Mouse (Mus musculus): ENCODE data around the gene Stn1. TPM values are rescaled to one million over a fixed set of nuclear protein-coding genes. Genes with fewer than 3 reads are reported as not detected.
A peak's percentile ranks its signal among the peaks of the same experiment; 100 is the strongest.

Stn1 gene
- polyA plus RNA-seq, 1 experiment from 2014 or later = 30.8 TPM

- WGBS = under 1% methylated on average over 13 of the region's 13 CpGs
- peak; percentile 13; the same call in 1 of the 2 replicates for ATAC-seq (replicated peaks)
- no peak overlapping the region for H3K27ac ChIP-seq
- peak overlapping the region; percentile 56 for H3K9ac ChIP-seq
- H3K4me3 ChIP-seq = peak overlapping the region; percentile 57
- peak overlapping the region; percentile 82 for H3K4me2 ChIP-seq
- no peaks in the 10 kb centered on the region for H3K9me3 ChIP-seq
- no peaks in the 10 kb centered on the region for H3K27me3 ChIP-seq (replicated peaks)
- H3K36me3 ChIP-seq (replicated peaks) = no peaks in the 10 kb centered on the region
- H3K4me1 ChIP-seq = peaks cover 35% of the 10 kb centered on the region
These were observed 74.1 kb downstream of the Stn1 start for GRCm38 (mm10) chr19:47463206-47463605.

- Histone ChIP-seq H3K4me3 (peak overlapping the region; percentile 57), H3K36me3 (replicated peaks) (no peaks in the 10 kb centered on the region), H3K4me1 (peaks cover 35% of the 10 kb centered on the region), H3K9ac (no peak overlapping the region), H3K4me2 (peak overlapping the region; percentile 82), H3K27me3 (replicated peaks) (no peaks in the 10 kb centered on the region), H3K9me3 (no peaks in the 10 kb centered on the region), H3K27ac (no peak overlapping the region)
- WGBS = 13% methylated on average over 6 of the region's 6 CpGs
- no peak for ATAC-seq (replicated peaks)
These were observed 74.6 kb downstream of the Stn1 start for GRCm38 (mm10) chr19:47462725-47463124.

- no peak for ATAC-seq (replicated peaks)
- H3K4me2 ChIP-seq = no peak overlapping the region
- H3K4me1 ChIP-seq = peaks cover 35% of the 10 kb centered on the region
- no peak overlapping the region for H3K27ac ChIP-seq
- no peak overlapping the region for H3K9ac ChIP-seq
- H3K36me3 ChIP-seq (replicated peaks) = no peaks in the 10 kb centered on the region
- H3K9me3 ChIP-seq = no peaks in the 10 kb centered on the region
- H3K4me3 ChIP-seq = no peak overlapping the region
- 95% methylated on average over 3 of the region's 3 CpGs for whole genome bisulfite sequencing
- no peaks in the 10 kb centered on the region for H3K27me3 ChIP-seq (replicated peaks)
These were observed 75.5 kb downstream of the Stn1 start for GRCm38 (mm10) chr19:47461838-47462237.

GRCm38 (mm10) chr19:47461386-47461785, 75.9 kb downstream of the Stn1 start:
- no peaks in the 10 kb centered on the region for H3K36me3 ChIP-seq (replicated peaks)
- peaks cover 35% of the 10 kb centered on the region for H3K4me1 ChIP-seq
- H3K27ac ChIP-seq = no peak overlapping the region
- no peaks in the 10 kb centered on the region for H3K9me3 ChIP-seq
- no peak overlapping the region for H3K4me3 ChIP-seq
- no peak overlapping the region for H3K9ac ChIP-seq
- no peaks in the 10 kb centered on the region for H3K27me3 ChIP-seq (replicated peaks)
- 86% methylated on average over 9 of the region's 9 CpGs for WGBS
- no peak overlapping the region for H3K4me2 ChIP-seq
- ATAC-seq (replicated peaks) = no peak

- 63% methylated on average over 19 of the region's 19 CpGs for WGBS
These were observed 77.0 kb downstream of the Stn1 start for GRCm38 (mm10) chr19:47460120-47460960.

GRCm38 (mm10) chr19:47459214-47459613, 78.1 kb downstream of the Stn1 start:
- H3K4me1 ChIP-seq = peaks cover 32% of the 10 kb centered on the region
- no peak overlapping the region for H3K4me2 ChIP-seq
- no peaks in the 10 kb centered on the region for H3K27me3 ChIP-seq (replicated peaks)
- H3K27ac ChIP-seq = no peak overlapping the region
- H3K9me3 ChIP-seq = no peaks in the 10 kb centered on the region
- no peak for ATAC-seq (replicated peaks)
- WGBS = 88% methylated on average over 5 of the region's 5 CpGs
- no peak overlapping the region for H3K9ac ChIP-seq
- no peaks in the 10 kb centered on the region for H3K36me3 ChIP-seq (replicated peaks)
- no peak overlapping the region for H3K4me3 ChIP-seq

More at GRCm38 (mm10) chr19:47460120-47460960, 77.0 kb downstream of the Stn1 start:
- no peak overlapping the region for H3K4me3 ChIP-seq
- H3K27me3 ChIP-seq (replicated peaks) = no peaks in the 10 kb centered on the region
- no peak overlapping the region for H3K9ac ChIP-seq
- no peak overlapping the region for H3K27ac ChIP-seq
- H3K9me3 ChIP-seq = no peaks in the 10 kb centered on the region
- H3K4me2 ChIP-seq = no peak overlapping the region
- ATAC-seq (replicated peaks) = no peak
- H3K4me1 ChIP-seq = peaks cover 35% of the 10 kb centered on the region
- no peaks in the 10 kb centered on the region for H3K36me3 ChIP-seq (replicated peaks)

GRCm38 (mm10) chr19:47458504-47459161, 78.7 kb downstream of the Stn1 start:
- 71% methylated on average over 17 of the region's 17 CpGs for WGBS
- Histone ChIP-seq H3K9ac (no peak overlapping the region), H3K9me3 (no peaks in the 10 kb centered on the region), H3K4me3 (no peak overlapping the region), H3K27me3 (replicated peaks) (no peaks in the 10 kb centered on the region), H3K27ac (no peak overlapping the region), H3K36me3 (replicated peaks) (no peaks in the 10 kb centered on the region), H3K4me2 (no peak overlapping the region), H3K4me1 (peaks cover 31% of the 10 kb centered on the region)
- no peak for ATAC-seq (replicated peaks)

GRCm38 (mm10) chr19:47457711-47458503, 79.4 kb downstream of the Stn1 start:
- H3K4me1 ChIP-seq = peaks cover 24% of the 10 kb centered on the region
- no peaks in the 10 kb centered on the region for H3K36me3 ChIP-seq (replicated peaks)
- H3K27me3 ChIP-seq (replicated peaks) = no peaks in the 10 kb centered on the region
- no peaks in the 10 kb centered on the region for H3K9me3 ChIP-seq
- no peak overlapping the region for H3K4me2 ChIP-seq
- no peak for ATAC-seq (replicated peaks)
- H3K4me3 ChIP-seq = no peak overlapping the region
- no peak overlapping the region for H3K27ac ChIP-seq
- WGBS = 70% methylated on average over 13 of the region's 13 CpGs
- no peak overlapping the region for H3K9ac ChIP-seq

GRCm38 (mm10) chr19:47456021-47456420, 81.3 kb downstream of the Stn1 start:
- Histone ChIP-seq H3K9me3 (no peaks in the 10 kb centered on the region), H3K36me3 (replicated peaks) (no peaks in the 10 kb centered on the region), H3K27ac (no peak overlapping the region), H3K27me3 (replicated peaks) (no peaks in the 10 kb centered on the region), H3K9ac (no peak overlapping the region), H3K4me1 (peaks cover 16% of the 10 kb centered on the region), H3K4me2 (no peak overlapping the region), H3K4me3 (no peak overlapping the region)
- 62% methylated on average over 6 of the region's 6 CpGs for WGBS
- ATAC-seq (replicated peaks) = no peak

- Histone ChIP-seq H3K4me2 (no peak overlapping the region), H3K27ac (no peak overlapping the region), H3K4me3 (no peak overlapping the region), H3K36me3 (replicated peaks) (no peaks in the 10 kb centered on the region), H3K27me3 (replicated peaks) (no peaks in the 10 kb centered on the region), H3K9me3 (no peaks in the 10 kb centered on the region), H3K9ac (no peak overlapping the region), H3K4me1 (peaks cover 10% of the 10 kb centered on the region)
- 86% methylated on average over 15 of the region's 15 CpGs for WGBS
- ATAC-seq (replicated peaks) = no peak
These were observed 82.1 kb downstream of the Stn1 start for GRCm38 (mm10) chr19:47455001-47455755.

GRCm38 (mm10) chr19:47454167-47455000, 82.9 kb downstream of the Stn1 start:
- no peak overlapping the region for H3K9ac ChIP-seq

More at GRCm38 (mm10) chr19:47454167-47455000, 82.9 kb downstream of the Stn1 start:
- Histone ChIP-seq H3K4me3 (no peak overlapping the region), H3K4me2 (no peak overlapping the region), H3K9me3 (no peaks in the 10 kb centered on the region), H3K27me3 (replicated peaks) (no peaks in the 10 kb centered on the region), H3K36me3 (replicated peaks) (no peaks in the 10 kb centered on the region), H3K4me1 (peaks cover 9% of the 10 kb centered on the region), H3K27ac (no peak overlapping the region)
- 67% methylated on average over 11 of the region's 11 CpGs for WGBS
- ATAC-seq (replicated peaks) = no peak
